Mouse (Mus musculus) cerebellum, adult 9-10 months (tissue): ENCODE measurements around the gene Gm17087.

Source experiments
- DNase-seq: peaks from one replicate; pipeline ENCODE4 v3.0.0; 2022

The Gm17087 gene

DNA sequence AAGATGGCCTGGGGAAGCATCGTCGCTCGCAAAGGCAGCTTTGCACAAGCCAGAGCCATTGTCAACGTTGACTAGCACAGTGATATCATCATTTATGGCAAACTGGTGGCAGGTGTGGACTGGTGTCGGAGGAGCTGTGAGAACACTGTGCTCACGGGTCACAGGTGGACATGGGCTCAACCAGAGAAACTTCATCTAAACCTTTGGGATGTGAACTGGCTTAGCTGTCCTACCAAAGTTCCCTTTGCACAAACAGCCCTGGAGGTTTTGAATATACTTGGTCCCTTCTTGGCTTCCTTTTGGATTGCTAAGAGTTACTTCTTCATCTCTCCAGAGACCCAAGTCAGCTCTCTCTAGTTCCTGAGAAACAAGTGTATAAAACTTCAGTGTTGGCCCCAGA is at the start of gene Gm17087:
TSS of gene Gm17087 (minus strand) at position 101 of the 400 bp plus-strand sequence.
- DNase-seq, result no peak

GRCm38 (mm10) chr17:8613882-8614551 is 47.3 kb upstream of the Gm17087 start:
- DNase-seq, result peak; percentile 94

DNA sequence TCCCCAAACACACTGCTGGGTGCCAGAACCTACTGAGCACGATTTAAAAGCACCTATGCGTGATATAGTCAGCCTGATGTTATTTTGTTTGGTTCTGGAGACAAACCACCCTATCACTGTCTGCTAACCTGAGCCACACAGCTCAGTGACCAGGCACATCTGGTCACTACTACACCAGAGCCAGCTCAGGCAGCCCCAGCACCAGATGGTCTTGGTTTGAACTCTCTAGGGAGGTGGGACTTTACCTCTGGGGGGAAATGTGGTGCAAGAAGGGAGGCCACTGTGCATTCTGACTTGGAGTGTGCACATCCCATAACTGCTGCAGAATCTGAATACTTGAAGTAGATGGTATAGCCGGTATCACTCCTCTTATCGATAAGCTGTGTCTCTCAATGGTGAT is 45.2 kb upstream of the Gm17087 start:
- no peak for DNase-seq

DNA sequence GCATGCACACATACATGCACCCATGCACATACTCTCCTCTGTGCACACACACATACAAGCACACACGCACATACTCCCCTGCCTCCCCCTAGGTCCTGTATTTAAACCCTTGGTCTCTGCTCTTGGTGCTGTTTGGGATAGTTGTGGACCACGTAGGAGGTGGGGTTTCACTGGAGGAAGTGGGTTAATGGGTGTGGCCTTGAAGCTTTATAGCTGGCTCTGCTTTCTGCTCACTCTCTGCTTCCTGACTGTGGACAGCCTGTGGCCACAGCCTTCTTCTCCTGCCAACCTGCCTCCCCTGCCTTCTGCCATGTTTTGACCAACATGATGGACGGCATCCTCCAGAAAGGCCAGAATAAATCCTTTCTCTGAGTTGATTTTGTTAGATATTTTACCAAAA is 39.9 kb upstream of the Gm17087 start:
- no peak for DNase-seq

GRCm38 (mm10) chr17:8605921-8606320 is 39.2 kb upstream of the Gm17087 start:
- no peak for DNase-seq

- DNase-seq, result no peak
Measured at GRCm38 (mm10) chr17:8602976-8603375, 36.2 kb upstream of the Gm17087 start.

GRCm38 (mm10) chr17:8597790-8598189 is 31.0 kb upstream of the Gm17087 start:
- DNase-seq, result peak; percentile 88

GRCm38 (mm10) chr17:8592427-8593277 is 25.9 kb upstream of the Gm17087 start:
- peak; percentile 90 for DNase-seq

GRCm38 (mm10) chr17:8581579-8581978 is 14.8 kb upstream of the Gm17087 start:
- DNase-seq, result no peak

GRCm38 (mm10) chr17:8580360-8580759 is 13.6 kb upstream of the Gm17087 start:
- peak; percentile 69 for DNase-seq

- DNase-seq, result no peak
Measured at GRCm38 (mm10) chr17:8573542-8574260, 7.0 kb upstream of the Gm17087 start.

- DNase-seq, result no peak
Measured at GRCm38 (mm10) chr17:8562886-8563280, 3.9 kb downstream of the Gm17087 start.

GRCm38 (mm10) chr17:8562101-8562885 is 4.5 kb downstream of the Gm17087 start:
- no peak for DNase-seq

DNA sequence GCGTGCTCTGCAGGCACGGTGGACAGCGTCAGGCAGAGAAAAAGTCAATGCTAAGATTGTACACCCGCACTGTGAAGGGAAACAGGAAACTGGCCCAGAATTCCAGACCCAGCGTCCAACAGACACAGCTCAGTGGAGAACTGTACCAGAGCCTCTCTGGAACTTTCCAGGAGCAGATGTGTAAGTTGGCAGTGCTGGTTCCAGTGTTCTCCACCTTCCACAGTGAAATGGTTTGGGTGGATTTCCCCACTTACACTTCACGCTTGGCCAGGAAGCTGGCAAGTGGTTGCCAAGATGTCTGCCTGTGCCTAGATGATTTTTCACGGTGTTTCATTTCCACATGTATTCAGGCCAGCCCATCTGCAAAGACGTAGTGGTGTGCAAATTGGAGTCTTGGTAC is 8.8 kb downstream of the Gm17087 start:
- DNase-seq, result no peak

DNA sequence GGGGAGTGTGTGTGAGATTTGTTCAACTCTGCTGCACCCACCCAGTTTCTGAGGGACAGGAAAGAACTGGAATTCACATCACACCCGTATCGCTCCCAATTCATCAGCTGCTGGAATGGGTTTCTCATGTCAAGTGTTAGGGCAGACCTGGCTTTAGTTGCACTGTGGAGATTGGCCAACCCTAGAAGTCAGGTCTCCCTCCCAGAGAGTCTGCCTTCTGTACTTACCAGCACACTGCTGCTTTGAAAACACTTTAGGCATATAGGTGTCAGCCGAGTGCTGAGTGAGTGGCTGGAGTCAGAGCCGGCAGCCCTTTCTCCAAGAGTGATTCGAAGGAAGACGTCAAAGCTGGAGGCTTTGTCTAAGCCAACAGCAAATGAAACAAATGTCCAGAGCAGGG is 10.5 kb downstream of the Gm17087 start:
- DNase-seq, result peak; percentile 81

- no peak for DNase-seq
Measured at GRCm38 (mm10) chr17:8555785-8556184, 11.0 kb downstream of the Gm17087 start.

GRCm38 (mm10) chr17:8554219-8554618 is 12.5 kb downstream of the Gm17087 start:
- peak; percentile 96 for DNase-seq

- peak; percentile 65 for DNase-seq
Measured at GRCm38 (mm10) chr17:8553601-8554000, 13.1 kb downstream of the Gm17087 start.

DNA sequence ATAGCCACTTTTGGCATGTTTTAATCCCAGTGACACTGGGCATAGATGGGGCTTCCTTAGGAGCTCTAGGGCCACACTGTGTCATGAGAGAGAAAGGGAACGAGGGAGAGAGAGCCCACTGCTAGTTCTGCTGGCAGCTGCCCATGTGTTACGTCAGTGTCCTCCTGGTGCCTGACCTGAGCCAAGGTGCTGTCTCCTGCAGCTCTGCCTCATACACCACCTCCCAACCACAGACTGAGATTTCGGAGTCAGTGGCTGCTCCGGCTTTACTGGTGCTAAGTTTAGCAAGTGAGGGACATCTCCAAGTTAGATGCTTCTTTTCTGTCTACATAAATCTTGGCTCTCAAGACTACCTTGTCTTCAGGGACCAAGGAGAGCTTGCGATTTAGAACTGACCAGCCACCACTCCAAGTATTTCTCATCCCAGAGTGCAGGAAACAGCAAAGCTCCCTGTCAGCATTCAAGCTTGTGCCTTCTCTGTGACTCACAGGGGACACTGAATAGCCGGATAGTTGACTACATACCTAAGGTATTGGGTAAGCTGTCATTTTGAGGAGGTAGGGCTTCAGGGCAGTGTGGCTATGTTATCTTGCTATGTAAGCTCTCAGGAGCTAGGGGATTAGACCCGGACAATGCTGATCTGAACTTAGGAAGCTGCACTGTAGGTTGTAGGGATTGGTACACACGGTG is 14.3 kb downstream of the Gm17087 start:
- peak; percentile 98 for DNase-seq

GRCm38 (mm10) chr17:8551641-8552040 is 15.1 kb downstream of the Gm17087 start:
- no peak for DNase-seq

- DNase-seq, result no peak
Measured at GRCm38 (mm10) chr17:8548733-8549132, 18.0 kb downstream of the Gm17087 start.

GRCm38 (mm10) chr17:8546366-8546765 is 20.4 kb downstream of the Gm17087 start:
- DNase-seq, result no peak
